Mouse (Mus musculus) thymus, postnatal 4 days (tissue): Measurements from ENCODE around the gene Tmem100.

Source experiments
- DNase-seq: peaks from one replicate; pipeline ENCODE4 v3.0.0; 2021

Gene Tmem100

DNA sequence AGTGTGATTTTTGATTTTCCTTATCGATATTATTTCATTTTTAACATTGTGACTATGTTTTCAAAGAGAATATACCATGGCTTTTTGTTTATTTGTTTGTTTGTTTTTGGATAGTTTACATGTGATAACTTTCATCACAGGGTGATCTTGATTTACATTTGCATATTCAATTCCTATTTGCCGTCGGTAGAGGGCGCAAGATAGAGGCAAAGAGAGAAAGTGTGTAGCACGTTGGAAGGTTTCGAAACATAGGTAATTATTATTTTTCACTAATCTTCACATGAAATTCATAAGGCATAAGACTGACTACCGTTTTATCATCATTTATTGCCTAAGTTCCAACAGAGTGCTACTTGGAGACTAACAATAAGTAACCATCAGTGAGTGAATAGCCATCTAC, 11.0 kb upstream of the Tmem100 start:
- peak; percentile 46 for DNase-seq

- DNase-seq = no peak
These were observed 4.0 kb upstream of the Tmem100 start for GRCm38 (mm10) chr11:90025891-90026801.

DNA sequence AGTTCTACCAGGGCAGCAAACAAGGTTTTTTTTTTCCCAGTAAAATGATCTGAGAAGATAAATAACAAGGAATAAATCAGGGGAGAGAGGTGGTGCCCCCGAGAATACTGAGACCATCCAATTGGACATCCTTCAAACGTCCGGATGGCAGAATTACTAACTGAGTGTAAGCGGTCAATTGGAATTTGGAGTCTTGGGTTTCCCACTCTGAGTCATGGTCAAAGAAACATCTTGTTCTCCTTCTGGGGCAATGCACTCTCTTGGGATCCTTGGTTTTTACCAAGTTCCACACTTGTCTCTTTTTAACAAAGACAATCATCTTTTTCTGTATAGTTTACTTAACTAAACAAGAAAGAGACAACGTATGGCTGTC, 3.4 kb upstream of the Tmem100 start:
- DNase-seq = no peak

GRCm38 (mm10) chr11:90027216-90027615, 2.9 kb upstream of the Tmem100 start:
- DNase-seq = no peak

- no peak for DNase-seq
These were observed 1.4 kb upstream of the Tmem100 start for GRCm38 (mm10) chr11:90028746-90029145.

DNA sequence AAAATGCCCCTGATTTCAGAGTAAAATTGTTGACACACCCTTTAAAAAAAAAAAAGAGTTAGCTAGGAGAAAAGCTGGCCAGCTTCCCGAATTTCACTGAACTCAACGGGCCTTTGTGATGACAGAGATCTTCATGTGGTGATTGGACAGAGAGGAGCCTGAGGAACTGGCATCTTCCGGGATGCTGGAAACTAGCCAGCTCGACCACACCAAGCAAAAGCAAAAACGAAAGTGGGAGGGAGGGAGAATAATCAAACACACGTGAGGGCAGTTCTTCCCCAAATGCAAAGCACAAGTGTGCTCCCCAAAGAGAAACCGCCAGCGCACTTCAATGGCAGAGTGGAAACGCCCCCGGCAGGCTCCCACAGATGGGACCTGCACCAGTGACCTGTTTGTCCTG, 794 bp upstream of the Tmem100 start:
- no peak for DNase-seq

GRCm38 (mm10) chr11:90030557-90030956, 409 bp downstream of the Tmem100 start:
- DNase-seq = no peak

GRCm38 (mm10) chr11:90031076-90031475, 928 bp downstream of the Tmem100 start:
- no peak for DNase-seq

GRCm38 (mm10) chr11:90032807-90033206, 2.7 kb downstream of the Tmem100 start:
- no peak for DNase-seq

- no peak for DNase-seq
These were observed 3.3 kb downstream of the Tmem100 start for GRCm38 (mm10) chr11:90033442-90033841.

DNA sequence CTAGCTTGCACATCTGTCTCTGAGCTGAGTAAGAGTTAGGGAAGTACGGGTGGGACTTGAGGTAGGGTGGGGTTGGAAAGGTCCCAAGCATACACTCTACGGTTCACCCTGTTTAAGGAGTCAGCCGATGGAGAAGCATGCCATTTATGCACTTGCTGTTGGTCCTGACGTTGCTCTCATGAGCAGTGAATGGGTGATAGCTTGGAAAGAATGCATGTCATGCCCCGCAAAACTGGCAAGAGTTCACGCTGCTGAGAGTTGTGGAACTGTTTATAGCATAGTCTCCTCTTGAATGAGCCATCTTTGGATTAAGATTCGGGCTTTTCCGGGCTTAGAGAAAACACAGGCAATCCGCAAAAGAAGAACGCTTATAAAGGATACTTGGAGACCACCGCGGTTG, 4.5 kb downstream of the Tmem100 start:
- no peak for DNase-seq

DNA sequence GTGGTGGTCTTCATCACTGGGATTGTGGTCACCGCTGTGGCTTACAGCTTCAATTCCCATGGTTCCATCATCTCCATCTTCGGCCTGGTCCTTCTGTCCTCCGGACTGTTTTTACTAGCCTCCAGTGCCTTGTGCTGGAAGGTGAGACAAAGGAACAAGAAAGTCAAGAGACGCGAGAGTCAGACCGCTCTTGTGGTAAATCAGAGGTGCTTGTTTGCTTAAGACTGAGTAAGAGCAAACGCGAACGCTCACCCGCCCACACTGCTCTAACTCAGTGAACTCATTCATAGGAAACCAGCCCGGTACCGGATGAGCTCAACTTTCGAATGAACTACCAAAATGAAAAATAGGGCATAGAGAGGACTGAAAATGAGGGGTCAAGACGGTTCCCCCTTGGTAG, 5.4 kb downstream of the Tmem100 start:
- DNase-seq = no peak

GRCm38 (mm10) chr11:90036416-90036815, 6.3 kb downstream of the Tmem100 start:
- DNase-seq = peak; percentile 12

- DNase-seq = peak; percentile 11
These were observed 7.9 kb downstream of the Tmem100 start for GRCm38 (mm10) chr11:90038022-90038421.

DNA sequence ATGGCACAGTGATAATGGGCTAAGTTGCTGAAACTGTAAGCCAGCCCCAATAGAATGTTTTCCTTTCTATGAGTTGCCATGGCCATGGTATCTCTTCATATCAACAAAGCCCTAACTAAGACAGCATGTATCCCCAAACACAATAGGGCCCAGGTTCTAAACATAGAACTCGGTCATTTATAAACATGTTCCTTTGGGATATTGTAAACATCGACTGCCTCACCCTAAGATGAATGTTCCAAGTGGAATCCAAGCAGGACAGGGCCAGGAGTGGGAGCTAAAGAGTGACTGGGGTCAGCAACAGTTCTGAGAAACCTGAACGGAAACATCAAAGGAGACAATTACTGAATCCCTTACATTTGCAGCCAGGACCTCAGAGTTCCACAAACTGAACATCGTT, 14.3 kb downstream of the Tmem100 start:
- DNase-seq = no peak

GRCm38 (mm10) chr11:90046211-90046610, 16.1 kb downstream of the Tmem100 start:
- DNase-seq = no peak

GRCm38 (mm10) chr11:90047271-90047670, 17.1 kb downstream of the Tmem100 start:
- no peak for DNase-seq

- no peak for DNase-seq
These were observed 19.9 kb downstream of the Tmem100 start for GRCm38 (mm10) chr11:90050016-90050415.

- no peak for DNase-seq
These were observed 22.6 kb downstream of the Tmem100 start for GRCm38 (mm10) chr11:90052785-90053184.

- DNase-seq = no peak
These were observed 23.7 kb downstream of the Tmem100 start for GRCm38 (mm10) chr11:90053820-90054219.

DNA sequence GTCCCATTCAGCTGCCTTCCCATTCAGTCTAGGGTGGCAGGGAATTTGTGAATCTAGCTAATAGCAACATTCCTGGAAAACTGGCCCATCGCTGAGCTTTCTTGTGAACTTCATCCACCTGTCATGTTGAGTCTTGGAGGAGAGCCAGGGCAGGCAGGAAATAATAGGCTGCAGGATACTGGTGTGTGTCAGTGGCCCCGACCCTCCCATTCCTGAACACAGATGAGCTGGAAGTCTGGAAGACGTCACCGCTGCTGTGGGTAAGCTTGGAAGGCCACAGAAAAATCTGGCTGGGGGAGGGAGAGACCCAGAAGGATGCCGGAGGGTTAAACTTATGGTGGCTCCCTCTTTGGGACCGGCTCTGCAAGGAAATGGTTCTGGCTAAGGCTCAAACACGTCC, 24.3 kb downstream of the Tmem100 start:
- no peak for DNase-seq

DNA sequence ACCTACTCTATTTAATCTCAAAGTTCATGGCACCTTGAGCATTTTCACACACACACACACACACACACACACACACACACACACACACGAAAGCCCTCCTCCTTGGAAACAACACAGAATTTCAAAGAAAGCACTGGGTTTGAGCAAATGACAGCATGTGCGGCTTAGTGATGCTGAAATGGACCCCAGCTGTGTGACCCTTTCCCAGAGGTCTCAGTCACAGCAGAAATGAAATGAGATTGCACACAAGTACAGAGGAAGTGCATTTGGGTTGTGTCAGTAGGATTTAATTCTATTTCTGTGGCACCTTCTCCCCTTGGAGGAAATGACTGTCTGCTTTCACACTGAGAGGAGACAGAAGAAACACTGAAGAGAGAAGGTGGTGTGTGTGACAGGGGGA, 26.9 kb downstream of the Tmem100 start:
- DNase-seq = no peak

DNA sequence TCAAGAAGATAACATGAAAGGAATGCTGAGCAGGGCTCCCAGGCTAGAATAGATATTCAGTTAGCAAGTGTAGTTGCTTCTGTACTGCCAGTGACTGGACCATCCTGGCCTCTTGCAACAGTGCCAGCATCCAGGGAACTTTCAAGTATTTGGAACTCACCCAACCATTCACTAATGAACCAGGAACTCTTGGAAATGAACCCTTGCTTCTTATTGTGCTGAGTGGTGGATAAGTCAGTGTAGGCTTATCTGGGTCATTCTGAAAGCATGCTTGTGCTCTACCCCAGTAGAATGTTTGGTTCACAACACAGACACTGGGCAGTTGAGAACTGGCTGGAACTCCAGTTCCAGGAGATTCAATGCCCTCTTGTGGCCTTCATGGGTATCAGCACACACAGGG, 29.1 kb downstream of the Tmem100 start:
- no peak for DNase-seq

- DNase-seq = no peak
These were observed 32.5 kb downstream of the Tmem100 start for GRCm38 (mm10) chr11:90062657-90063056.
